ENCODE assay signal across 8 mouse cellular contexts in genomic region chr7:3601119-3601518, GRCm38 (mm10). TPM values are rescaled to one million over a fixed set of nuclear protein-coding genes. Genes with fewer than 3 reads are reported as not detected.
DNase-seq lines count a peak whose midpoint lies in the region; ATAC-seq lines count a peak whose summit lies in the region.

No protein-coding gene starts in this region.

- H3K4me1 ChIP-seq in forebrain, embryonic 12.5 days: no peaks in the 10 kb centered on the region
- H3K4me1 ChIP-seq in hindbrain, embryonic 16.5 days (ENCODE audit: control insufficient read depth, insufficient read depth, low read depth, low read length): no peaks in the 10 kb centered on the region
- no peaks in the 10 kb centered on the region for H3K4me1 ChIP-seq in midbrain, embryonic 11.5 days (ENCODE audit: control insufficient read depth, insufficient read depth, low read length)

- H3K9me3 ChIP-seq in forebrain, embryonic 12.5 days: no peaks in the 10 kb centered on the region
- H3K9me3 ChIP-seq in hindbrain, embryonic 16.5 days (ENCODE audit: control insufficient read depth, low read length): no peaks in the 10 kb centered on the region
- no peaks in the 10 kb centered on the region for H3K9me3 ChIP-seq in midbrain, embryonic 11.5 days (ENCODE audit: control insufficient read depth, low read length)

- no peak overlapping the region for H3K9ac ChIP-seq in forebrain, embryonic 12.5 days
- H3K9ac ChIP-seq in hindbrain, embryonic 16.5 days (ENCODE audit: low read depth, low read length): no peak overlapping the region
- H3K9ac ChIP-seq in midbrain, embryonic 11.5 days (ENCODE audit: low read length): no peak overlapping the region

- no peak overlapping the region for H3K27ac ChIP-seq in forebrain, embryonic 12.5 days
- no peak overlapping the region for H3K27ac ChIP-seq in hindbrain, embryonic 16.5 days (ENCODE audit: low read depth, low read length)
- no peak overlapping the region for H3K27ac ChIP-seq in midbrain, embryonic 11.5 days (ENCODE audit: low read depth, low read length)

- no peak overlapping the region for H3K4me2 ChIP-seq in forebrain, embryonic 12.5 days
- H3K4me2 ChIP-seq in hindbrain, embryonic 16.5 days (ENCODE audit: low read length): no peak overlapping the region
- no peak overlapping the region for H3K4me2 ChIP-seq in midbrain, embryonic 11.5 days

- 15% methylated on average over 4 of the region's 4 CpGs for WGBS in forebrain, embryonic 12.5 days
- WGBS in hindbrain, embryonic 16.5 days: 10% methylated on average over 4 of the region's 4 CpGs
- WGBS in midbrain, embryonic 11.5 days: 20% methylated on average over 4 of the region's 4 CpGs

- H3K4me3 ChIP-seq in forebrain, embryonic 12.5 days (replicated peaks): no peak overlapping the region
- no peak overlapping the region for H3K4me3 ChIP-seq in hindbrain, embryonic 16.5 days (ENCODE audit: low read length)
- H3K4me3 ChIP-seq in midbrain, embryonic 11.5 days (ENCODE audit: low read depth, low read length): no peak overlapping the region

- peak; percentile 61 for ATAC-seq in forebrain, embryonic 12.5 days (ENCODE audit: low FRiP score)
- ATAC-seq in hindbrain, embryonic 16.5 days: peak; percentile 61
- peak; percentile 55; the same call in 1 of the 2 replicates for ATAC-seq in midbrain, embryonic 11.5 days (ENCODE audit: low FRiP score)

- no peaks in the 10 kb centered on the region for H3K27me3 ChIP-seq in forebrain, embryonic 12.5 days
- no peaks in the 10 kb centered on the region for H3K27me3 ChIP-seq in hindbrain, embryonic 16.5 days (replicated peaks; ENCODE audit: control insufficient read depth, insufficient read depth, low read length)
- no peaks in the 10 kb centered on the region for H3K27me3 ChIP-seq in midbrain, embryonic 11.5 days (ENCODE audit: control insufficient read depth, insufficient read depth, low read length)

- no peaks in the 10 kb centered on the region for H3K36me3 ChIP-seq in forebrain, embryonic 12.5 days (replicated peaks)
- no peaks in the 10 kb centered on the region for H3K36me3 ChIP-seq in hindbrain, embryonic 16.5 days (ENCODE audit: control insufficient read depth, insufficient read depth, low read length)
- no peaks in the 10 kb centered on the region for H3K36me3 ChIP-seq in midbrain, embryonic 11.5 days (ENCODE audit: control insufficient read depth, insufficient read depth, low read length)

- DNase-seq in heart, adult 18-20 months: peak; percentile 64 to 81
- no peak for DNase-seq in heart, adult 11 months
- DNase-seq in adrenal gland, adult 8-10 months: peak; percentile 46
- DNase-seq in layer of hippocampus, postnatal 36 days: peak; percentile 28 to 51
- DNase-seq in midbrain, embryonic 11.5 days (ENCODE audit: low spot score, missing footprints): peak; percentile 96
- peak; percentile 33 to 55 for DNase-seq in right cerebral cortex, postnatal 36 days (ENCODE audit: low spot score in 2 of 2)

RNA-seq across cellular contexts. Expression of gene Oscar, which starts 14.8 kb away (rescaled TPM):
- total RNA-seq in heart, adult 18-20 months (2021): not detected
- under 1 TPM in 2 of 4 experiments, not detected in 2; 0.17 to 0.21 TPM for total RNA-seq in adrenal gland, adult 8-10 months (2022)
- polyA plus RNA-seq in forebrain, embryonic 12.5 days (2016; fragmentation: Nextera tagmentation; extraction: Ambion mirVana): 0.18 and 0.38 TPM in 2 replicates
- polyA plus RNA-seq in hindbrain, embryonic 16.5 days (2015; fragmentation: Nextera tagmentation; extraction: Ambion mirVana): 0.64 and 0.73 TPM in 2 replicates
- total RNA-seq in layer of hippocampus, postnatal 36 days (2021): 1 to 10 TPM in 1 of 2 experiments, under 1 TPM in 1; 0.80 to 1.4 TPM
- 0.08 and 0.25 TPM in 2 replicates for polyA plus RNA-seq in midbrain, embryonic 11.5 days (2014; fragmentation: Nextera tagmentation; extraction: Ambion mirVana)

RNA-seq across cellular contexts. Expression of gene Ndufa3, which starts 16.1 kb away (rescaled TPM):
- 1,000 to 10,000 TPM; 1,902 to 1,920 TPM for total RNA-seq in heart, adult 18-20 months (2021)
- total RNA-seq in adrenal gland, adult 8-10 months (2022): 100 to 1,000 TPM; 561 to 701 (median 624) TPM
- 304 and 322 TPM in 2 replicates for polyA plus RNA-seq in forebrain, embryonic 12.5 days (2016; fragmentation: Nextera tagmentation; extraction: Ambion mirVana)
- polyA plus RNA-seq in hindbrain, embryonic 16.5 days (2015; fragmentation: Nextera tagmentation; extraction: Ambion mirVana): 461 and 526 TPM in 2 replicates
- 100 to 1,000 TPM; 577 to 589 TPM for total RNA-seq in layer of hippocampus, postnatal 36 days (2021)
- 299 and 373 TPM in 2 replicates for polyA plus RNA-seq in midbrain, embryonic 11.5 days (2014; fragmentation: Nextera tagmentation; extraction: Ambion mirVana)

RNA-seq across cellular contexts. Expression of gene Tfpt, which starts 28.6 kb away (rescaled TPM):
- 10 to 100 TPM; 18.2 to 18.9 TPM for total RNA-seq in heart, adult 18-20 months (2021)
- total RNA-seq in adrenal gland, adult 8-10 months (2022): 10 to 100 TPM; 23.1 to 31.3 (median 24.9) TPM
- 32.0 and 34.4 TPM in 2 replicates for polyA plus RNA-seq in forebrain, embryonic 12.5 days (2016; fragmentation: Nextera tagmentation; extraction: Ambion mirVana)
- polyA plus RNA-seq in hindbrain, embryonic 16.5 days (2015; fragmentation: Nextera tagmentation; extraction: Ambion mirVana): 36.3 and 39.6 TPM in 2 replicates
- total RNA-seq in layer of hippocampus, postnatal 36 days (2021): 10 to 100 TPM; 32.0 to 49.6 TPM
- polyA plus RNA-seq in midbrain, embryonic 11.5 days (2014; fragmentation: Nextera tagmentation; extraction: Ambion mirVana): 29.9 and 31.0 TPM in 2 replicates

RNA-seq across cellular contexts. Expression of gene Prpf31, which starts 28.7 kb away (rescaled TPM):
- 10 to 100 TPM; 22.4 to 26.0 TPM for total RNA-seq in heart, adult 18-20 months (2021)
- 10 to 100 TPM; 38.9 to 57.0 (median 49.1) TPM for total RNA-seq in adrenal gland, adult 8-10 months (2022)
- polyA plus RNA-seq in forebrain, embryonic 12.5 days (2016; fragmentation: Nextera tagmentation; extraction: Ambion mirVana): 140 and 149 TPM in 2 replicates
- 84.2 and 88.8 TPM in 2 replicates for polyA plus RNA-seq in hindbrain, embryonic 16.5 days (2015; fragmentation: Nextera tagmentation; extraction: Ambion mirVana)
- 10 to 100 TPM; 52.9 to 56.3 TPM for total RNA-seq in layer of hippocampus, postnatal 36 days (2021)
- polyA plus RNA-seq in midbrain, embryonic 11.5 days (2014; fragmentation: Nextera tagmentation; extraction: Ambion mirVana): 140 and 148 TPM in 2 replicates

RNA-seq across cellular contexts. Expression of gene Cnot3, which starts 43.9 kb away (rescaled TPM):
- 10 to 100 TPM; 17.8 to 23.0 TPM for total RNA-seq in heart, adult 18-20 months (2021)
- total RNA-seq in adrenal gland, adult 8-10 months (2022): 10 to 100 TPM; 48.3 to 83.2 (median 60.9) TPM
- 62.6 and 71.7 TPM in 2 replicates for polyA plus RNA-seq in forebrain, embryonic 12.5 days (2016; fragmentation: Nextera tagmentation; extraction: Ambion mirVana)
- 30.0 and 43.1 TPM in 2 replicates for polyA plus RNA-seq in hindbrain, embryonic 16.5 days (2015; fragmentation: Nextera tagmentation; extraction: Ambion mirVana)
- total RNA-seq in layer of hippocampus, postnatal 36 days (2021): 10 to 100 TPM; 62.1 to 74.5 TPM
- 53.6 and 63.0 TPM in 2 replicates for polyA plus RNA-seq in midbrain, embryonic 11.5 days (2014; fragmentation: Nextera tagmentation; extraction: Ambion mirVana)
